Mouse (Mus musculus) left cerebral cortex, postnatal 10 days (tissue): ENCODE measurements around the gene St3gal5. TPM values are rescaled to one million over a fixed set of nuclear protein-coding genes. Genes with fewer than 3 reads are reported as not detected.
A peak's percentile ranks its signal among the peaks of the same experiment; 100 is the strongest.

Source experiments
- DNase-seq, 2 experiments: peaks; one replicate each; pipeline ENCODE4 v3.0.0; 2021 to 2022; ENCODE audit warnings: low spot score in 2 of 2, mixed read lengths in 1 of 2; ENCODE audit errors: extremely low spot score in 1 of 2
- intact Hi-C: fragments of 180-260 bp; cut with DNase I; formaldehyde crosslinking; loops from one replicate; pipeline ENCODE4 v1.15.1; 2025
- total RNA-seq, 2 experiments: library from RNA; stranded (reverse); gene quantifications; 2 replicates each; pipeline ENCODE4 v1.2.3; 2021

St3gal5 gene
- total RNA-seq, 2 experiments from 2014 or later, result 98.2 to 100 TPM

DNA sequence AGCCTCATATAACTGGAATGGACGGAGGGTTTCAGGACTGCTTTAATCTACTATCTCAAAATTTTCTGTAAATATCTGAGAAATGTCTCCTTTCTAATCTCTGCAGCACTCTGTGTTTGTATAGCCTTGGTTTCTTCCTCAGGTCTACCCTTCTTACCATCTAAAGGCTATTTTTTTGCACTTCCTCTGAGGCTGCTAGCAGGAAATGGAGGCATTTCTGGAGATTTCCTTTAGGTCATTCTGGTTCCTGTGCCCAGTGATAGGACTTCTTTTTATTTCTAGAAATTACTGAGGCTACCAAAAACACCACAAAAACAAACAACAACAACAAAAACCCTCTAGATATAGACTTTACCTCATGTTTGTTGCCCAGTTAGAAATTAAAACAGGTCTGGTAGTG is 4.3 kb upstream of the St3gal5 start:
- no peak for DNase-seq
- intact Hi-C loops, result no loop called here

GRCm38 (mm10) chr6:72096217-72096616 is 1.2 kb upstream of the St3gal5 start:
- intact Hi-C loops, result loop anchor here (5.0 kb wide), 1 partner anchor 119 kb away; no protein-coding TSS in a partner anchor
- DNase-seq, result no peak

DNA sequence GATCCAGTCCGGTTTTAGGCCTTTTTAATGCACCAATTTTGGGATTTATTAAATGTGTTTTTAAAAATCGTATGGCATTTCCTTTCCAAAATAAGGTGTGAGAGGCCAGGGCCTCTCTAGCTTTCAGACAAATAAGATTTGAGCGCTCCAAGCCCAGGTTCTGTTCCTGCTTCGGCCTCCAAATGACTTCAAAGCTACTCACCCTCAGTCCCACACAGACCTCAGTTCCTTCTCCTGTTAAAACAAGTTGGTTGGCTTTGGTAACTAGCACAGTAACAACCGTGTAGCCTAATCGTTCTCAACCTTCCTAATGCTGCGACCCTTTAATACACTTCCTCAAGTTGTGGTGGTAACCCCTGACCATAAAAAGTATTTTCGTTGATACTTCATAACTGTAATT is 723 bp upstream of the St3gal5 start:
- no peak for DNase-seq
- intact Hi-C loops, result loop anchor here (5.0 kb wide), 1 partner anchor 119 kb away; no protein-coding TSS in a partner anchor

DNA sequence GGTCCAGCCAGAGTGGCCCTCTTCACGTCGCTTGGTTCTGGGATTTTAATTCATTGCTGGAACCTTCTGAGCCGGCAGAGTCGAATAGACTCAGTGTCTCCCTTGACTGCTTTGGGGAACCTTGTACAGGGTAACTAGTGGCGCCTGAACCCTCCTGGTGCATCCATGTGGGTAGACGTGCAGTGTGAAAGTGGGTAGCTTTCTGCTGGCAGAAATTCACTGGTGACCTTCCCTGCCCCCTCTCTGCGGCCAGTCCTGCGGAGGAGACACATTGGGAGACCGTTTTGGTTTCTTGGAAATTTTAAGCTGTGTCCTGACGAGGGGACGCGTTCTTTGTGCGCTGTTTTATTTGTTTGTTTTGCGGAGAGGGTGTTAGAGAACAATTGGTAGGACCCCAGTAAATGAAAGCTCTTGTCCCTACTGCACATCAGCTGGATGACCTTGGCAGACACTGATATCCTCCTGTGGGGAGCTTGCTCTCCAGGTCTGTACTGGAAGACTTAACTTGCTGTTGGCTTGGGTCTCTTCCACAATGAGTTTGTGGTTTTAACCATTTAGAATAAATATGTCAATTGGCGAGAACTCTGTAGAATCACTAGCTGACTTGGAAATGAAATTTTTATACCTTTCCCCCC is 746 bp downstream of the St3gal5 start:
- intact Hi-C loops, result loop anchor here (5.0 kb wide), 1 partner anchor 121 kb away; no protein-coding TSS in a partner anchor
- peak in 1 of 2 experiments; percentile 48 for DNase-seq

DNA sequence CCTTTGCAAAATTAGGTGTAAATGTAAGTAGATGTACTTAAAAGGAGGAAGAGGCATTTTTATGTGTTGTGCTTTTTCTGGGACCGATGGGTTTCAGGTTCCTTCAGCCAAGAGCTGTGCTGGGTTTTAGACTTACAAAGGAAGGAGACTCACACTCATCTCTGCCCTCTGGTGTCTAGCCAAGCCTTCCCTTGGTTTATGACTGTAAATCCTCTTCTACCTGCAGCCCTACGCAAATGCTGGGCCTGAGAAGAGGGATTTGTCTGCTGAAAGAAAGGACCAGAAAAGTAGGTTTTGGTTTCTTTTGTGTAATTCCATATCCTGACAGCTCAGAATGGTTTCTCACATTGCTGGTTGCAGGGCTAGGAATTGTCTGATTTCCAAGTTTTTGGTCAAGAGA is 1.3 kb downstream of the St3gal5 start:
- intact Hi-C loops, result loop anchor here (5.0 kb wide), 1 partner anchor 121 kb away; no protein-coding TSS in a partner anchor
- no peak for DNase-seq

GRCm38 (mm10) chr6:72099281-72099680 is 1.9 kb downstream of the St3gal5 start:
- DNase-seq, result no peak
- intact Hi-C loops, result loop anchor here (5.0 kb wide), 1 partner anchor 122 kb away; no protein-coding TSS in a partner anchor

DNA sequence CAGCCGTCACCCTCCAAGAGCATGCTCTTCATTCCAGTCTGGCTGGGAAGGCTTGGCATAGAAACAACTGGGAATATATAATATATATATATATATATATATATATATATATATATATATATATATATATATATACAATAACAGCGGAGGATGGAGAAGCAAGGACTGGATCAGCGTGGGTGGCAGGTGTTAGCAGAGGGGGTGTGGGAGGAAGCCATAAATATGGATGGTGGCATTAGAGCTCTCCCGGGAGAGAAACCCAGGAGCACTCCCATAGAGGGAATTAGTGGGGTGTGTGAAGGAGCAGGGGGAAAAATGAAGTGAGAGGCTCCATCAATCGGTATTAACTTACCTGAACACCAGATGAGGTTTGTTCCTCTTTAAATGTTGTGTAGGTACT is 2.8 kb downstream of the St3gal5 start:
- intact Hi-C loops, result no loop called here
- no peak for DNase-seq

- DNase-seq, result no peak
- intact Hi-C loops, result no loop called here
Measured at GRCm38 (mm10) chr6:72100939-72101338, 3.5 kb downstream of the St3gal5 start.

DNA sequence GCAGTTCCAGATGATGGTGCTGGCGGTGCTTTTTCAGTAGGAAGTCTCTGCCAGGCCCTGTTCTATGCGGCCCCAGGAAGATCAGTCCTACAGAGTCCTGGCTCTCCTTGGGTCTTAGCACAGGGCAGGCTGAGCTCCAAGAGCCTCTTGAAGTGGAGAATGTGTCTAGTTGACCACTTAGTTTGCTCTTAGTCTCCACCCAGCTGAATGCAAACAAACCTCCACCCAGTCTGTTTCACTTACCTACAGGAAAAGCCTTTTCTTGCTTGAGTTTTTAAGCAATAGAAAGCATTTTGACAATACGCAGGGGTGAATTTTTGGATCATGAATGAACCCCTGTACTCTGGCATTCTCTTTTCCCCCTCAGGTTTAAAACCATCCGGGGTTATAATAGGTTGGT is 4.0 kb downstream of the St3gal5 start:
- intact Hi-C loops, result no loop called here
- DNase-seq, result no peak

GRCm38 (mm10) chr6:72102066-72102465 is 4.7 kb downstream of the St3gal5 start:
- no peak for DNase-seq
- intact Hi-C loops, result no loop called here

GRCm38 (mm10) chr6:72104534-72104933 is 7.1 kb downstream of the St3gal5 start:
- no peak for DNase-seq
- intact Hi-C loops, result no loop called here

GRCm38 (mm10) chr6:72108941-72109892 is 11.8 kb downstream of the St3gal5 start:
- intact Hi-C loops, result no loop called here
- no peak for DNase-seq

DNA sequence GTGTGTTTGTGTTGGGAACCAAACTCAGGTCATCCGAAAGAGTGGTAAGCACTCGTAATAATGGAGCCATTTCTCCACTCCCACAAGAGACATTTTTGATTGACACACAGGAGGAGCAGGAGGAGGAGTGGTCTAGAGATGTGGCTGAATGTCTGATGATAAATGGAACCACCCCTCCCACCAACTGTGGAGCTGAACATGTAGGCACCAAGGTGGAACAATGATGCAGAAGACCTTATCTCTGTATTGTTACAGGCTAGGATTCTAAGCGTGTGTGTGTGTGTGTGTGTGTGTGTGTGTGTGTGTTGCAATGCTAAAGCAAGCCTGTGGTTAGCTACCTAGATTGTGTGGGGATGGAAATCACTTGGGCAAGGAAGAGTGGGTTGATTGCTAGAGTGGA is 13.2 kb downstream of the St3gal5 start:
- DNase-seq, result no peak
- intact Hi-C loops, result no loop called here

- no peak for DNase-seq
- intact Hi-C loops, result no loop called here
Measured at GRCm38 (mm10) chr6:72112575-72112974, 15.2 kb downstream of the St3gal5 start.

GRCm38 (mm10) chr6:72113093-72113702 is 15.8 kb downstream of the St3gal5 start:
- DNase-seq, result no peak
- intact Hi-C loops, result no loop called here

- no peak for DNase-seq
- intact Hi-C loops, result no loop called here
Measured at GRCm38 (mm10) chr6:72114902-72115301, 17.5 kb downstream of the St3gal5 start.

- intact Hi-C loops, result no loop called here
- no peak for DNase-seq
Measured at GRCm38 (mm10) chr6:72117322-72117968, 20.1 kb downstream of the St3gal5 start.

DNA sequence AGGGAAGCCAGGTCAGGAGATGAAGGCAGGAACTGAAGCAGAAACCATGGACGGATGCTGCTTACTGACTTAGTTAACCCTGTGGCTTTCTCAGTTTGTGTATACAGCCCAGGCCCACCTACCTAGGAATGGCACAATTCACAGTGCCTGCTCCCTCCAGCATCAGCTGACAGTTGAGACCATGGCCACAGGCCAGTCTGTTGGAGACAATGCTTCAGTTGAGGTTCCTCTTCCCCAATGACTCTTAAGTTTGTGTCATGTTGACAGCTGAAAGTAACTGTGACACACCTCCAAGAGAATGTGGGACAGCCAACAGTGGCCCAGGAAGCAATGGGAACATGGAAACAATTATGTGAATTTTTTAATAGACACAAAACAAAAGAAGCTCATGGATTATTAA is 22.5 kb downstream of the St3gal5 start:
- intact Hi-C loops, result no loop called here
- DNase-seq, result no peak

DNA sequence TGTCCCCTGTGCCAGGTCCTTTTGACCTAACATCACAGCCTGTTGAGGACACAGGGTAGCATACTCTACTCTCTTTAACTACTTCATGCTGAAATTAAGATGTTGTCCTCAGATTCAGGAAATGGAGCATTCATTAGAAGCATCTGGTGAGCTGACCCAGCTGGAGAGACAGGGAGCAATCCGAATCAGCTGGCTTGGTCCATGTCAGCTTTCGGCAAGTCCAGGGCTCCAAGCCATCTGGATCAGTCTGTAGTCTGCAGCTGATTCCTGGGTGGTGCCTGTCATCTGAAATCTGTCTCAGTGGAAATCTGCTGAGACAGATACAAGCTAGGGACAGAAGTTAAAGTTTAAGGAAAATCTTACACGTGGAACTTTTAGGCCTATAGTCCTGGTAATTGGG is 23.9 kb downstream of the St3gal5 start:
- DNase-seq, result no peak
- intact Hi-C loops, result no loop called here
